Mouse (Mus musculus) CD4-positive, CD25-positive, alpha-beta regulatory T cell, adult 9 weeks (primary cell): ENCODE results near the gene Ifi202b. TPM values are rescaled to one million over a fixed set of nuclear protein-coding genes. Genes with fewer than 3 reads are reported as not detected.

Source experiments
- polyA plus RNA-seq: library from polyadenylated mRNA; unstranded; fragments of 100-300 nt; shearing (Covaris generic); gene quantifications from one replicate; pipeline ENCODE4 v1.2.1, GENCODE M21; 2017

Gene Ifi202b
- not detected for polyA plus RNA-seq

GRCm38 (mm10) chr1:173982694-173983305 is at the start of gene Ifi202b:
Gene Ifi202b, minus strand, starts transcription at chr1:173982744.

GRCm38 (mm10) chr1:174031698-174032097 is 49.2 kb upstream of the Ifi202b start, which contains the start of gene Ifi205:
Gene Ifi205, minus strand, starts transcription at chr1:174031810.

GRCm38 (mm10) chr1:173941924-173942779 is 40.4 kb downstream of the Ifi202b start, which contains the start of the genes Mndal and Ifi203:
Gene Mndal, minus strand, starts transcription at chr1:173942491.
Gene Ifi203, minus strand, starts transcription at chr1:173942672.

Other genes with a start within 250 kb of the Ifi202b start
- gene Ifi207, start 241.0 kb downstream of the Ifi202b start, polyA plus RNA-seq, result 0.11 TPM
- 0.31 TPM for gene Ifi204, start 215.8 kb downstream of the Ifi202b start, polyA plus RNA-seq
- 1.2 TPM for gene Ifi211, start 69.7 kb downstream of the Ifi202b start, polyA plus RNA-seq
- gene Mndal, start 40.3 kb downstream of the Ifi202b start, polyA plus RNA-seq, result 543 TPM
- 438 TPM for gene Ifi203, start 40.1 kb downstream of the Ifi202b start, polyA plus RNA-seq
- gene Ifi205, start 49.1 kb upstream of the Ifi202b start, polyA plus RNA-seq, result not detected
- not detected for gene Olfr433, start 58.0 kb upstream of the Ifi202b start, polyA plus RNA-seq
- not detected for gene Olfr432, start 66.5 kb upstream of the Ifi202b start, polyA plus RNA-seq
- gene Olfr430, start 83.9 kb upstream of the Ifi202b start, polyA plus RNA-seq, result not detected
- not detected for gene Olfr429, start 101.6 kb upstream of the Ifi202b start, polyA plus RNA-seq
- not detected for gene Olfr427, start 114.1 kb upstream of the Ifi202b start, polyA plus RNA-seq
- not detected for gene Olfr231, start 138.4 kb upstream of the Ifi202b start, polyA plus RNA-seq
- not detected for gene Olfr424, start 148.8 kb upstream of the Ifi202b start, polyA plus RNA-seq
- gene Olfr420, start 172.9 kb upstream of the Ifi202b start, polyA plus RNA-seq, result not detected
- gene Spta1, start 190.0 kb upstream of the Ifi202b start, polyA plus RNA-seq, result 0.04 TPM